Mouse (Mus musculus): ENCODE measurements around the gene Ugt1a6b. TPM values are rescaled to one million over a fixed set of nuclear protein-coding genes. Genes with fewer than 3 reads are reported as not detected.
A peak's percentile ranks its signal among the peaks of the same experiment; 100 is the strongest.
"Not testable (repeated sequence)": the region's sequence is repeated elsewhere in the genome, so short reads cannot be mapped to it uniquely, and the experiment has no call there.

Gene Ugt1a6b
- polyA plus RNA-seq, 1 experiment from 2014 or later, result 0.11 TPM

- 45% methylated on average over 5 of the region's 5 CpGs for WGBS
- not testable (repeated sequence) for H3K4me2 ChIP-seq (ENCODE audit: low read depth, low read length); H3K4me3 ChIP-seq (ENCODE audit: low read length); H3K36me3 ChIP-seq (ENCODE audit: control insufficient read depth, insufficient read depth); H3K9ac ChIP-seq (ENCODE audit: low read length); H3K27me3 ChIP-seq (ENCODE audit: control insufficient read depth, insufficient read depth, low read length); H3K9me3 ChIP-seq (replicated peaks; ENCODE audit: control insufficient read depth, low read length); ATAC-seq (replicated peaks; ENCODE audit: extremely low read depth, insufficient read depth, low FRiP score); H3K27ac ChIP-seq (ENCODE audit: low read length); H3K4me1 ChIP-seq (ENCODE audit: control insufficient read depth, insufficient read depth, low read length)
These were observed 31.5 kb downstream of the Ugt1a6b start, which contains the start of gene Ugt1a6a for GRCm38 (mm10) chr1:88134457-88135011. Gene Ugt1a6a (plus strand): TSS chr1:88134809.

GRCm38 (mm10) chr1:88135229-88135904 is 32.3 kb downstream of the Ugt1a6b start:
- not testable (repeated sequence) for H3K36me3 ChIP-seq (ENCODE audit: control insufficient read depth, insufficient read depth); H3K4me3 ChIP-seq (ENCODE audit: low read length); H3K4me1 ChIP-seq (ENCODE audit: control insufficient read depth, insufficient read depth, low read length); H3K4me2 ChIP-seq (ENCODE audit: low read depth, low read length); H3K9me3 ChIP-seq (replicated peaks; ENCODE audit: control insufficient read depth, low read length); H3K9ac ChIP-seq (ENCODE audit: low read length); H3K27me3 ChIP-seq (ENCODE audit: control insufficient read depth, insufficient read depth, low read length); H3K27ac ChIP-seq (ENCODE audit: low read length)
- ATAC-seq (replicated peaks; ENCODE audit: extremely low read depth, insufficient read depth, low FRiP score), result 0 out of 2 replicates have a peak, but pooled peaks have one; percentile 52
- WGBS, result 72% methylated on average over 5 of the region's 6 CpGs

GRCm38 (mm10) chr1:88136646-88137045 is 33.6 kb downstream of the Ugt1a6b start:
- no peak overlapping the region for H3K27ac ChIP-seq (ENCODE audit: low read length)
- 60% methylated on average over 2 of the region's 2 CpGs for WGBS
- no peaks in the 10 kb centered on the region for H3K9me3 ChIP-seq (replicated peaks; ENCODE audit: control insufficient read depth, low read length)
- no peaks in the 10 kb centered on the region for H3K27me3 ChIP-seq (ENCODE audit: control insufficient read depth, insufficient read depth, low read length)
- no peak overlapping the region for H3K9ac ChIP-seq (ENCODE audit: low read length)
- no peak overlapping the region for H3K4me2 ChIP-seq (ENCODE audit: low read depth, low read length)
- no peak overlapping the region for H3K4me3 ChIP-seq (ENCODE audit: low read length)
- no peaks in the 10 kb centered on the region for H3K36me3 ChIP-seq (ENCODE audit: control insufficient read depth, insufficient read depth)
- peaks cover 2% of the 10 kb centered on the region; the same call in 1 of the 2 replicates for H3K4me1 ChIP-seq (ENCODE audit: control insufficient read depth, insufficient read depth, low read length)
- ATAC-seq (replicated peaks; ENCODE audit: extremely low read depth, insufficient read depth, low FRiP score), result no peak

- Histone ChIP-seq H3K36me3 (ENCODE audit: control insufficient read depth, insufficient read depth) (no peaks in the 10 kb centered on the region), H3K9me3 (replicated peaks; ENCODE audit: control insufficient read depth, low read length) (no peaks in the 10 kb centered on the region), H3K27ac (ENCODE audit: low read length) (no peak overlapping the region), H3K27me3 (ENCODE audit: control insufficient read depth, insufficient read depth, low read length) (no peaks in the 10 kb centered on the region), H3K4me3 (ENCODE audit: low read length) (no peak overlapping the region), H3K4me2 (ENCODE audit: low read depth, low read length) (no peak overlapping the region), H3K9ac (ENCODE audit: low read length) (no peak overlapping the region), H3K4me1 (ENCODE audit: control insufficient read depth, insufficient read depth, low read length) (peaks cover 2% of the 10 kb centered on the region; the same call in 1 of the 2 replicates)
- WGBS, result 79% methylated on average over 3 of the region's 3 CpGs
- no peak for ATAC-seq (replicated peaks; ENCODE audit: extremely low read depth, insufficient read depth, low FRiP score)
These were observed 34.2 kb downstream of the Ugt1a6b start for GRCm38 (mm10) chr1:88137264-88137663.

- no peak overlapping the region for H3K4me2 ChIP-seq (ENCODE audit: low read depth, low read length)
- H3K9me3 ChIP-seq (replicated peaks; ENCODE audit: control insufficient read depth, low read length), result no peaks in the 10 kb centered on the region
- H3K27me3 ChIP-seq (ENCODE audit: control insufficient read depth, insufficient read depth, low read length), result no peaks in the 10 kb centered on the region
- no peak overlapping the region for H3K9ac ChIP-seq (ENCODE audit: low read length)
- peaks cover 2% of the 10 kb centered on the region; the same call in 1 of the 2 replicates for H3K4me1 ChIP-seq (ENCODE audit: control insufficient read depth, insufficient read depth, low read length)
- no peak overlapping the region for H3K27ac ChIP-seq (ENCODE audit: low read length)
- ATAC-seq (replicated peaks; ENCODE audit: extremely low read depth, insufficient read depth, low FRiP score), result no peak
- H3K4me3 ChIP-seq (ENCODE audit: low read length), result no peak overlapping the region
- H3K36me3 ChIP-seq (ENCODE audit: control insufficient read depth, insufficient read depth), result no peaks in the 10 kb centered on the region
- WGBS, result 84% methylated on average over 1 of the region's 1 CpGs
These were observed 35.1 kb downstream of the Ugt1a6b start for GRCm38 (mm10) chr1:88138145-88138544.

- not testable (repeated sequence) for H3K4me2 ChIP-seq (ENCODE audit: low read depth, low read length); H3K9ac ChIP-seq (ENCODE audit: low read length); H3K4me1 ChIP-seq (ENCODE audit: control insufficient read depth, insufficient read depth, low read length); H3K9me3 ChIP-seq (replicated peaks; ENCODE audit: control insufficient read depth, low read length); H3K27ac ChIP-seq (ENCODE audit: low read length); H3K4me3 ChIP-seq (ENCODE audit: low read length); ATAC-seq (replicated peaks; ENCODE audit: extremely low read depth, insufficient read depth, low FRiP score); H3K27me3 ChIP-seq (ENCODE audit: control insufficient read depth, insufficient read depth, low read length); H3K36me3 ChIP-seq (ENCODE audit: control insufficient read depth, insufficient read depth)
- 49% methylated on average over 1 of the region's 1 CpGs for WGBS
These were observed 37.4 kb downstream of the Ugt1a6b start for GRCm38 (mm10) chr1:88140492-88140891.

GRCm38 (mm10) chr1:88143966-88144675 is 41.1 kb downstream of the Ugt1a6b start:
- WGBS, result 2% methylated on average over 4 of the region's 5 CpGs
- H3K4me3 ChIP-seq (ENCODE audit: low read length); H3K4me1 ChIP-seq (ENCODE audit: control insufficient read depth, insufficient read depth, low read length); H3K9ac ChIP-seq (ENCODE audit: low read length); H3K27ac ChIP-seq (ENCODE audit: low read length); H3K9me3 ChIP-seq (replicated peaks; ENCODE audit: control insufficient read depth, low read length); H3K27me3 ChIP-seq (ENCODE audit: control insufficient read depth, insufficient read depth, low read length); ATAC-seq (replicated peaks; ENCODE audit: extremely low read depth, insufficient read depth, low FRiP score); H3K4me2 ChIP-seq (ENCODE audit: low read depth, low read length); H3K36me3 ChIP-seq (ENCODE audit: control insufficient read depth, insufficient read depth): not testable (repeated sequence)

GRCm38 (mm10) chr1:88145278-88145677 is 42.2 kb downstream of the Ugt1a6b start:
- H3K4me2 ChIP-seq (ENCODE audit: low read depth, low read length); H3K36me3 ChIP-seq (ENCODE audit: control insufficient read depth, insufficient read depth); H3K4me3 ChIP-seq (ENCODE audit: low read length); H3K9me3 ChIP-seq (replicated peaks; ENCODE audit: control insufficient read depth, low read length); H3K27me3 ChIP-seq (ENCODE audit: control insufficient read depth, insufficient read depth, low read length); H3K9ac ChIP-seq (ENCODE audit: low read length); H3K4me1 ChIP-seq (ENCODE audit: control insufficient read depth, insufficient read depth, low read length); ATAC-seq (replicated peaks; ENCODE audit: extremely low read depth, insufficient read depth, low FRiP score); H3K27ac ChIP-seq (ENCODE audit: low read length): not testable (repeated sequence)
- 54% methylated on average over 2 of the region's 2 CpGs for WGBS

GRCm38 (mm10) chr1:88150133-88150532 is 47.1 kb downstream of the Ugt1a6b start:
- H3K27ac ChIP-seq (ENCODE audit: low read length); H3K4me1 ChIP-seq (ENCODE audit: control insufficient read depth, insufficient read depth, low read length); H3K4me3 ChIP-seq (ENCODE audit: low read length); ATAC-seq (replicated peaks; ENCODE audit: extremely low read depth, insufficient read depth, low FRiP score); H3K36me3 ChIP-seq (ENCODE audit: control insufficient read depth, insufficient read depth); H3K9me3 ChIP-seq (replicated peaks; ENCODE audit: control insufficient read depth, low read length); H3K4me2 ChIP-seq (ENCODE audit: low read depth, low read length); H3K9ac ChIP-seq (ENCODE audit: low read length); H3K27me3 ChIP-seq (ENCODE audit: control insufficient read depth, insufficient read depth, low read length): not testable (repeated sequence)
- 57% methylated on average over 2 of the region's 2 CpGs for WGBS

Data from heart, embryonic 16.5 days (tissue).